Mouse (Mus musculus): ENCODE results near the gene Sh3gl3.

- TF ChIP-seq CTCF (IDR thresholded peaks at IDR 0.05; ENCODE audit: extremely low read depth, insufficient read length, insufficient replicate concordance, low read depth, low read length) = no peak
- 0 out of 2 replicates have a peak, but pooled peaks have one; percentile 12 for TF ChIP-seq POLR2A (IDR thresholded peaks at IDR 0.05; ENCODE audit: low read depth, low read length)
Observed at GRCm38 (mm10) chr7:82349796-82350195, 176.2 kb downstream of the Sh3gl3 start.

Measured in small intestine, adult 2 months (tissue).